Mouse (Mus musculus): Measurements from ENCODE around the gene Nf1. TPM values are rescaled to one million over a fixed set of nuclear protein-coding genes. Genes with fewer than 3 reads are reported as not detected.
"Not testable (repeated sequence)": the region's sequence is repeated elsewhere in the genome, so short reads cannot be mapped to it uniquely, and the experiment has no call there.

The Nf1 gene
- total RNA-seq (2021), result 100 to 1,000 TPM; 112 to 119 TPM
- long read RNA-seq, experiment 1, partial matches to known transcripts, result 1 of 8 reads
- long read RNA-seq, experiment 1, other reads (novel, unspliced or antisense), result 7 of 8 reads
- long read RNA-seq, experiment 2, partial matches to known transcripts, result 2 of 11 reads
- long read RNA-seq, experiment 2, other reads (novel, unspliced or antisense), result 8 of 11 reads

- peak; percentile 96 for DNase-seq (ENCODE audit: low spot score in 2 of 2)
- intact Hi-C loops (cut with DNase I), result no loop called here
These were observed at the start of gene Nf1 for GRCm38 (mm10) chr11:79339234-79339807. Gene Nf1 (plus strand): TSS chr11:79339693.

- peak; percentile 23 to 41 for DNase-seq (ENCODE audit: low spot score in 2 of 2)
- intact Hi-C loops (cut with DNase I), result loop anchor here (2.0 to 5.0 kb wide), 2 partner anchors 66 to 253 kb away; no protein-coding TSS in a partner anchor
These were observed 49.0 kb upstream of the Nf1 start for GRCm38 (mm10) chr11:79290473-79290872.

- intact Hi-C loops (cut with DNase I), result loop anchor here (2.0 to 5.0 kb wide), 2 partner anchors 67 to 254 kb away; no protein-coding TSS in a partner anchor
- DNase-seq (ENCODE audit: low spot score in 2 of 2), result no peak
These were observed 47.8 kb upstream of the Nf1 start for GRCm38 (mm10) chr11:79291651-79292050.

- intact Hi-C loops (cut with DNase I), result loop anchor here (5.0 kb wide), 1 partner anchor 255 kb away; no protein-coding TSS in a partner anchor
- no peak for DNase-seq (ENCODE audit: low spot score in 2 of 2)
These were observed 47.4 kb upstream of the Nf1 start for GRCm38 (mm10) chr11:79292130-79292529.

- DNase-seq (ENCODE audit: low spot score in 2 of 2), result no peak
- intact Hi-C loops (cut with DNase I), result loop anchor here (5.0 kb wide), 1 partner anchor 256 kb away; no protein-coding TSS in a partner anchor
These were observed 46.5 kb upstream of the Nf1 start for GRCm38 (mm10) chr11:79293025-79293424.

GRCm38 (mm10) chr11:79293971-79294370, 45.5 kb upstream of the Nf1 start:
- intact Hi-C loops (cut with DNase I), result loop anchor here (5.0 kb wide), 1 partner anchor 257 kb away; no protein-coding TSS in a partner anchor
- no peak for DNase-seq (ENCODE audit: low spot score in 2 of 2)

- intact Hi-C loops (cut with DNase I), result loop anchor here (5.0 kb wide), 2 partner anchors 101 to 334 kb away; no protein-coding TSS in a partner anchor
- peak; percentile 33 to 62 for DNase-seq (ENCODE audit: low spot score in 2 of 2)
These were observed 43.3 kb upstream of the Nf1 start for GRCm38 (mm10) chr11:79296167-79296566.

GRCm38 (mm10) chr11:79296856-79297491, 42.5 kb upstream of the Nf1 start, which contains the start of gene Gm9964:
Gene Gm9964 (minus strand): TSS chr11:79296906.
- DNase-seq (ENCODE audit: low spot score in 2 of 2), result no peak
- intact Hi-C loops (cut with DNase I), result loop anchor here (5.0 kb wide), 2 partner anchors 100 to 335 kb away; no protein-coding TSS in a partner anchor

- intact Hi-C loops (cut with DNase I), result loop anchor here (5.0 kb wide), 2 partner anchors 97 to 338 kb away; no protein-coding TSS in a partner anchor
- no peak for DNase-seq (ENCODE audit: low spot score in 2 of 2)
These were observed 39.6 kb upstream of the Nf1 start for GRCm38 (mm10) chr11:79299719-79300431.

- no peak for DNase-seq (ENCODE audit: low spot score in 2 of 2)
- intact Hi-C loops (cut with DNase I), result no loop called here
These were observed 36.4 kb upstream of the Nf1 start for GRCm38 (mm10) chr11:79303109-79303508.

- intact Hi-C loops (cut with DNase I); DNase-seq (ENCODE audit: low spot score in 2 of 2): not testable (repeated sequence)
These were observed 35.2 kb upstream of the Nf1 start for GRCm38 (mm10) chr11:79304245-79304644.

GRCm38 (mm10) chr11:79305697-79306340, 33.7 kb upstream of the Nf1 start:
- intact Hi-C loops (cut with DNase I), result no loop called here

GRCm38 (mm10) chr11:79306510-79306909, 33.0 kb upstream of the Nf1 start:
- peak in 1 of 2 experiments; percentile 7 for DNase-seq (ENCODE audit: low spot score in 2 of 2)
- intact Hi-C loops (cut with DNase I), result no loop called here

More at GRCm38 (mm10) chr11:79305697-79306340, 33.7 kb upstream of the Nf1 start:
- DNase-seq (ENCODE audit: low spot score in 2 of 2), result no peak

GRCm38 (mm10) chr11:79306996-79307395, 32.5 kb upstream of the Nf1 start:
- intact Hi-C loops (cut with DNase I), result no loop called here
- peak; percentile 10 to 22 for DNase-seq (ENCODE audit: low spot score in 2 of 2)

GRCm38 (mm10) chr11:79307560-79308200, 31.8 kb upstream of the Nf1 start:
- intact Hi-C loops (cut with DNase I), result no loop called here
- DNase-seq (ENCODE audit: low spot score in 2 of 2), result no peak

- intact Hi-C loops (cut with DNase I), result no loop called here
- no peak for DNase-seq (ENCODE audit: low spot score in 2 of 2)
These were observed 29.0 kb upstream of the Nf1 start for GRCm38 (mm10) chr11:79310467-79310866.

- intact Hi-C loops (cut with DNase I), result no loop called here
- DNase-seq (ENCODE audit: low spot score in 2 of 2), result no peak
These were observed 22.6 kb upstream of the Nf1 start for GRCm38 (mm10) chr11:79316807-79317345.

GRCm38 (mm10) chr11:79319807-79320206, 19.7 kb upstream of the Nf1 start:
- intact Hi-C loops (cut with DNase I), result no loop called here

More at GRCm38 (mm10) chr11:79319807-79320206, 19.7 kb upstream of the Nf1 start:
- no peak for DNase-seq (ENCODE audit: low spot score in 2 of 2)
